Mouse (Mus musculus) right cerebral cortex, postnatal 25 days (tissue): ENCODE measurements around the gene Psmb10.
"Not testable (repeated sequence)": the region's sequence is repeated elsewhere in the genome, so short reads cannot be mapped to it uniquely, and the experiment has no call there.

Experiments used
- DNase-seq: peaks from one replicate; pipeline ENCODE4 v3.0.0; 2022

The Psmb10 gene

GRCm38 (mm10) chr8:105938306-105938669 lies at the start of gene Psmb10:
Gene Psmb10, minus strand, starts transcription at chr8:105938444.
- no peak for DNase-seq

GRCm38 (mm10) chr8:105983406-105983805 lies 45.2 kb upstream of the Psmb10 start:
- not testable (repeated sequence) for DNase-seq

GRCm38 (mm10) chr8:105981146-105981545 lies 42.9 kb upstream of the Psmb10 start:
- no peak for DNase-seq

- DNase-seq = no peak
Measured at GRCm38 (mm10) chr8:105979325-105979724, 41.1 kb upstream of the Psmb10 start, which contains the start of gene Dpep3. Gene Dpep3, minus strand, starts transcription at chr8:105979429.

GRCm38 (mm10) chr8:105975363-105975762 lies 37.1 kb upstream of the Psmb10 start:
- DNase-seq = no peak

- DNase-seq = no peak
Measured at GRCm38 (mm10) chr8:105971019-105971720, 32.9 kb upstream of the Psmb10 start.

GRCm38 (mm10) chr8:105969367-105969766 lies 31.1 kb upstream of the Psmb10 start:
- DNase-seq = no peak

- no peak for DNase-seq
Measured at GRCm38 (mm10) chr8:105966692-105967311, 28.6 kb upstream of the Psmb10 start.

- peak; percentile 40 for DNase-seq
Measured at GRCm38 (mm10) chr8:105965905-105966341, 27.7 kb upstream of the Psmb10 start, which contains the start of gene Slc12a4. Gene Slc12a4, minus strand, starts transcription at chr8:105966097.

- DNase-seq = no peak
Measured at GRCm38 (mm10) chr8:105965266-105965904, 27.1 kb upstream of the Psmb10 start.

GRCm38 (mm10) chr8:105964506-105965265 lies 26.4 kb upstream of the Psmb10 start:
- DNase-seq = no peak

GRCm38 (mm10) chr8:105961536-105961935 lies 23.3 kb upstream of the Psmb10 start:
- DNase-seq = no peak

- no peak for DNase-seq
Measured at GRCm38 (mm10) chr8:105961101-105961500, 22.9 kb upstream of the Psmb10 start.

GRCm38 (mm10) chr8:105959350-105959749 lies 21.1 kb upstream of the Psmb10 start:
- no peak for DNase-seq

GRCm38 (mm10) chr8:105957813-105958212 lies 19.6 kb upstream of the Psmb10 start:
- DNase-seq = no peak

GRCm38 (mm10) chr8:105956556-105956955 lies 18.3 kb upstream of the Psmb10 start:
- no peak for DNase-seq

GRCm38 (mm10) chr8:105951057-105951659 lies 12.9 kb upstream of the Psmb10 start:
- DNase-seq = no peak

GRCm38 (mm10) chr8:105949350-105949749 lies 11.1 kb upstream of the Psmb10 start:
- no peak for DNase-seq

- no peak for DNase-seq
Measured at GRCm38 (mm10) chr8:105943321-105943739, 5.1 kb upstream of the Psmb10 start, which contains the start of gene Lcat. Gene Lcat, minus strand, starts transcription at chr8:105943382.

- no peak for DNase-seq
Measured at GRCm38 (mm10) chr8:105942542-105942941, 4.3 kb upstream of the Psmb10 start.

- no peak for DNase-seq
Measured at GRCm38 (mm10) chr8:105942026-105942425, 3.8 kb upstream of the Psmb10 start.

- DNase-seq = peak; percentile 66
Measured at GRCm38 (mm10) chr8:105937496-105938305, 543 bp downstream of the Psmb10 start.
